Mouse (Mus musculus) spleen, adult 2 months (tissue): ENCODE results near the gene Gm49383.

ENCODE experiments used
- CTCF ChIP-seq: fragments of 200-500 bp; IDR thresholded peaks from 2 replicates; pipeline ENCODE4 v1.5.1; 2011; ENCODE audit warnings: mild to moderate bottlenecking, inconsistent platforms; ENCODE audit not compliant: insufficient read depth, insufficient read length, insufficient replicate concordance; ENCODE audit errors: extremely low read depth
- POLR2A ChIP-seq: fragments of 200-500 bp; IDR thresholded peaks from 2 replicates; pipeline ENCODE4 v1.6.1; 2011; ENCODE audit warnings: low read depth, low read length, inconsistent platforms

GRCm38 (mm10) chr12:69241405-69241770 lies 44.5 kb upstream of the Gm49383 start:
- no peak for TF ChIP-seq CTCF
- no peak for TF ChIP-seq POLR2A
